Mouse (Mus musculus): ENCODE data around the gene Nol4l. TPM values are rescaled to one million over a fixed set of nuclear protein-coding genes. Genes with fewer than 3 reads are reported as not detected.

Gene Nol4l
- polyA plus RNA-seq, 1 experiment from 2014 or later, result 27.9 TPM

DNA sequence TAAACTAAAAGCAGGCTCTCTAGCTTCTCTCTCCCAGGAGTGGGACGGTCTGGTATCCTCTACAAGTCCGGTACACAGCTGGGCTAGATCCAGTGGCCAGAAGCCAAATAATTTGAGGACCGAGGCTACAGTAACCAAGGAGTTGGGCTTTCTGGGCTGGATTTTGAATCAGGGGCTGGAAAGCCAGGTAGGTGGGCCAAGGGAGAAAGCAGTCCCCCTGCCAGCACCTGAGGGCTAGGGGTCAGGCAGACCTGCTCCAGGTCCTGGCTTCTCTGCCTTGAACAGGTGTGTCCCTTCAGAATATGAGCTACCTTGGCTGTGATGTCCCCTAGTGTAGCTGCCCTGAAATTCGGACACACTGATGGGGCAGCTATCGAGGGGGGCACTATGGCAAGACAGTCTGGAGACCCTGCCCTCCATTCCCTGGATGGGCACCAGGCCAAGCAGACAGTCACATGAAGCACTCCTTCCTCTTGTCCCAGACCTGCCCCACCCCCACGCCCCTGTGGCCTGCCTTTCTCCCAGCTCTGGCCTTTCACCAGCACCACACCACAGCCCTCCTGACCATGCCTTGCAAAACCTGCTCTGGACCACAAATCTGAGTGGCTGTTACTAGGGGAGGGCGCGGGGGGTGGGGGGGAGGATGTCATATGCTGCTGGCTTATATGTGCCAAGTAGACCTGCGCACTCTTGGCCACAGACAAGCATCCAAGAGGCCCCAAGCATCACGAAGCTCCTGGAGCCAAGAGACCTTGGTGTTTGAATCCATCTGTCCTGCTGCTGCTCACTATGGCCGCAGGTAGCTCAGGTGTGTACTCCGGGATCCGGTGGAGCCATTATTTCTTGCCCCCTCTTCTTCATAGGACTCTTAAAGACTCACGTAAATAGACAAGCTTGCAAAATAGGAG, 17.1 kb downstream of the Nol4l start:
- Histone ChIP-seq H3K36me3 (ENCODE audit: control insufficient read depth, insufficient read depth, low read length) (no peaks in the 10 kb centered on the region), H3K4me1 (replicated peaks; ENCODE audit: control insufficient read depth, insufficient read depth, low read length) (peaks cover 12% of the 10 kb centered on the region), H3K9me3 (ENCODE audit: control insufficient read depth, low read length) (no peaks in the 10 kb centered on the region), H3K4me2 (ENCODE audit: low read length) (no peak overlapping the region), H3K27ac (ENCODE audit: low read depth) (no peak overlapping the region), H3K27me3 (replicated peaks; ENCODE audit: control insufficient read depth, insufficient read depth, low read length) (no peaks in the 10 kb centered on the region), H3K4me3 (ENCODE audit: low read depth, low read length) (no peak overlapping the region), H3K9ac (ENCODE audit: low read length) (no peak overlapping the region)
- DNase-seq (ENCODE audit: low spot score) (no peak), ATAC-seq (replicated peaks; ENCODE audit: low FRiP score, low TSS enrichment, low read depth) (no peak)
- WGBS, result 78% methylated on average over 14 of the region's 14 CpGs

GRCm38 (mm10) chr2:153511562-153511961, 18.2 kb downstream of the Nol4l start:
- no peak overlapping the region for H3K9ac ChIP-seq (ENCODE audit: low read length)
- ATAC-seq (replicated peaks; ENCODE audit: low FRiP score, low TSS enrichment, low read depth) (no peak), DNase-seq (ENCODE audit: low spot score) (no peak)

DNA sequence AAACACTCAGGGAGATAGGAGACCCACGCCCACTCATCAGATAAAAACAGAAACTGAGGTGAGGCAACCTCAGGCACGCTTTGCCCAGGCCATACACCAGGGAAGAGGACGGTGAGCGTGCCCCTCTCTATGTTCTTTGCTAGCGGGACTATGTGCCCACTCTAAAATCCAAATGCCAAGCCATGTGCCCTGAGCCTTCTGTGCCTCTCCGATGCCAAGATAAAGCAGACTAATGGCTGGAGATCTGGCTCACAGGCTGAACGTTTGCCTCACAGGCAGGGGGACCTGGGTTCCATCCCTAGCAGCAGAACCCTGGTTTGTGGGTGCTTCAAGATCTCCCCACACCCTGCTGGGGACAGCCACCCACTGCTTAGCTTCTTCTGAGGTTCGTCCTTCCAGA, 19.6 kb downstream of the Nol4l start:
- Histone ChIP-seq H3K9ac (ENCODE audit: low read length) (no peak overlapping the region), H3K4me1 (replicated peaks; ENCODE audit: control insufficient read depth, insufficient read depth, low read length) (peaks cover 12% of the 10 kb centered on the region), H3K4me3 (ENCODE audit: low read depth, low read length) (no peak overlapping the region), H3K4me2 (ENCODE audit: low read length) (no peak overlapping the region), H3K9me3 (ENCODE audit: control insufficient read depth, low read length) (no peaks in the 10 kb centered on the region), H3K27ac (ENCODE audit: low read depth) (no peak overlapping the region), H3K27me3 (replicated peaks; ENCODE audit: control insufficient read depth, insufficient read depth, low read length) (no peaks in the 10 kb centered on the region), H3K36me3 (ENCODE audit: control insufficient read depth, insufficient read depth, low read length) (no peaks in the 10 kb centered on the region)
- WGBS, result 85% methylated on average over 8 of the region's 8 CpGs
- ATAC-seq (replicated peaks; ENCODE audit: low FRiP score, low TSS enrichment, low read depth) (peak; percentile 4; the same call in 1 of the 2 replicates), DNase-seq (ENCODE audit: low spot score) (no peak)

More at GRCm38 (mm10) chr2:153511562-153511961, 18.2 kb downstream of the Nol4l start:
- H3K4me2 ChIP-seq (ENCODE audit: low read length), result no peak overlapping the region
- no peaks in the 10 kb centered on the region for H3K27me3 ChIP-seq (replicated peaks; ENCODE audit: control insufficient read depth, insufficient read depth, low read length)
- no peaks in the 10 kb centered on the region for H3K36me3 ChIP-seq (ENCODE audit: control insufficient read depth, insufficient read depth, low read length)
- H3K4me3 ChIP-seq (ENCODE audit: low read depth, low read length), result no peak overlapping the region
- WGBS, result 70% methylated on average over 6 of the region's 6 CpGs
- peaks cover 12% of the 10 kb centered on the region for H3K4me1 ChIP-seq (replicated peaks; ENCODE audit: control insufficient read depth, insufficient read depth, low read length)
- no peak overlapping the region for H3K27ac ChIP-seq (ENCODE audit: low read depth)
- no peaks in the 10 kb centered on the region for H3K9me3 ChIP-seq (ENCODE audit: control insufficient read depth, low read length)

DNA sequence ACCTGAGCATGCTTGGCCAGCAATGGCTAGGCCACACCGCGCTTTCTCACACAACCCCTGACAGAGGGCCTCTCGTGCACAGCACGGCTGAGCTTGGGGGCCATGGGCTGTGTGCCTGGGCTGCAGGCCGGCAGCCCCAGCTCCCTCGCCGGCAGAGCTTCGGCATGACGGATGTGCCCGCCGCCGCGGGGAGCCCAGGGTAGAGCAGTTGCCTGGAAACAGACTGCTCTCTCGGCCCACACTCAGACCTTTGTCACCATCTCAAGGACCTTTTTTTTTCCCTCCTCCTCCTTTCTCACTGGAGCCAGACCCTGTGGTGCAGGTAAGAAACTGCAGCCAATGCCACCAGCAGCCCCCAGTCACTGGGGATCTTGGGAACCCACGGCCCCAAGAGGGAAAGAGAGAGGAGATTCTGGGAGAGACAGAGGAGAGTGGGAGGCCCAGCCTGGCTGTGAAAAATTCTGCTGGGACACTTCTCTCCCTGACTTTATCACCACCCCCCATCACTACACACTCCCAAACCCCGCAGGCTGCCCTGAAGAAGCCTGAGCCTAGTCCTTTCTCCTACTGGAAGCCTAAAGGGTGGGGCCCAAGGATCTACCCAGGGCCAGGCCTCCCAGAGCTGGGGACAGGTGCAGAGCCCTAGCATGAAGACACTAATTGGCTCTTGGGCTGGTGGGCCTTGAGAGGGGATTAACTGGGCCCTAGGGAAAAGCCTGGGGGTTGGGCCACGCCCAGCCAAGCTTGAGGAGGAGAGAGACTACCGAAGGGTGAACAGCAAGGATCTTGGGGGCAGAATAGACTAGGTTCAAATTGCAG, 20.4 kb downstream of the Nol4l start:
- Histone ChIP-seq H3K4me3 (ENCODE audit: low read depth, low read length) (no peak overlapping the region), H3K4me2 (ENCODE audit: low read length) (peak overlapping the region; percentile 23), H3K9ac (ENCODE audit: low read length) (0 out of 2 replicates have a peak overlapping the region, but pooled peaks have one; percentile 16), H3K27ac (ENCODE audit: low read depth) (peak overlapping the region; percentile 65), H3K4me1 (replicated peaks; ENCODE audit: control insufficient read depth, insufficient read depth, low read length) (peaks cover 12% of the 10 kb centered on the region), H3K27me3 (replicated peaks; ENCODE audit: control insufficient read depth, insufficient read depth, low read length) (no peaks in the 10 kb centered on the region), H3K9me3 (ENCODE audit: control insufficient read depth, low read length) (no peaks in the 10 kb centered on the region), H3K36me3 (ENCODE audit: control insufficient read depth, insufficient read depth, low read length) (no peaks in the 10 kb centered on the region)
- ATAC-seq (replicated peaks; ENCODE audit: low FRiP score, low TSS enrichment, low read depth), result peak; percentile 45; the same call in 1 of the 2 replicates
- no peak for DNase-seq (ENCODE audit: low spot score)
- 10% methylated on average over 18 of the region's 18 CpGs for WGBS

- no peak overlapping the region for H3K9ac ChIP-seq (ENCODE audit: low read length)
- DNase-seq (ENCODE audit: low spot score) (no peak), ATAC-seq (replicated peaks; ENCODE audit: low FRiP score, low TSS enrichment, low read depth) (no peak)
- H3K27ac ChIP-seq (ENCODE audit: low read depth), result no peak overlapping the region
- H3K4me3 ChIP-seq (ENCODE audit: low read depth, low read length), result no peak overlapping the region
- no peaks in the 10 kb centered on the region for H3K36me3 ChIP-seq (ENCODE audit: control insufficient read depth, insufficient read depth, low read length)
- H3K4me2 ChIP-seq (ENCODE audit: low read length), result no peak overlapping the region
- no peaks in the 10 kb centered on the region for H3K9me3 ChIP-seq (ENCODE audit: control insufficient read depth, low read length)
- H3K4me1 ChIP-seq (replicated peaks; ENCODE audit: control insufficient read depth, insufficient read depth, low read length), result peaks cover 12% of the 10 kb centered on the region
- 76% methylated on average over 3 of the region's 3 CpGs for WGBS
- no peaks in the 10 kb centered on the region for H3K27me3 ChIP-seq (replicated peaks; ENCODE audit: control insufficient read depth, insufficient read depth, low read length)
These were observed 21.4 kb downstream of the Nol4l start for GRCm38 (mm10) chr2:153508405-153508804.

DNA sequence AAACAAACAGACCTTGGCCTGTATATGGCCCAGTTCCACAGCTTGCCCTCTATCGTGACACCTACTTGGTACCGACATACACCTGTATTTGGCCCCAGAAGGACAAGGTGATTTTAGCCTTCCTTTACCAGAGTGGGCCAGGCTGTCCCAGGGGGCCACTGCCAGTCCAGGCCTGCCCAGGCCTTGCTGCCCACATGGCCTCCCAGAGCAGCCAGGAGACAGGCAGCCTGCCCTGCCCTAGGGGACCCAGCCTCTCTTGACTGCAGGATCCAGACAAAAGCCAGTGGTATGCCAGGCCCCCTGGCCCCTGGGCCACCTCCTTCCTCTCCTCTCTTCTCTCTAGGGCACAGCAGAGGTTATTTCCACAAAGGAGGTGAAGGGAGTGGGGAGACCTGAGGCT, 21.8 kb downstream of the Nol4l start:
- DNase-seq (ENCODE audit: low spot score) (no peak), ATAC-seq (replicated peaks; ENCODE audit: low FRiP score, low TSS enrichment, low read depth) (no peak)
- H3K9ac ChIP-seq (ENCODE audit: low read length), result no peak overlapping the region
- no peaks in the 10 kb centered on the region for H3K27me3 ChIP-seq (replicated peaks; ENCODE audit: control insufficient read depth, insufficient read depth, low read length)
- H3K27ac ChIP-seq (ENCODE audit: low read depth), result no peak overlapping the region
- no peak overlapping the region for H3K4me3 ChIP-seq (ENCODE audit: low read depth, low read length)
- H3K9me3 ChIP-seq (ENCODE audit: control insufficient read depth, low read length), result no peaks in the 10 kb centered on the region
- no peak overlapping the region for H3K4me2 ChIP-seq (ENCODE audit: low read length)
- WGBS, result 88% methylated on average over 2 of the region's 2 CpGs
- H3K36me3 ChIP-seq (ENCODE audit: control insufficient read depth, insufficient read depth, low read length), result no peaks in the 10 kb centered on the region
- H3K4me1 ChIP-seq (replicated peaks; ENCODE audit: control insufficient read depth, insufficient read depth, low read length), result peaks cover 12% of the 10 kb centered on the region

DNA sequence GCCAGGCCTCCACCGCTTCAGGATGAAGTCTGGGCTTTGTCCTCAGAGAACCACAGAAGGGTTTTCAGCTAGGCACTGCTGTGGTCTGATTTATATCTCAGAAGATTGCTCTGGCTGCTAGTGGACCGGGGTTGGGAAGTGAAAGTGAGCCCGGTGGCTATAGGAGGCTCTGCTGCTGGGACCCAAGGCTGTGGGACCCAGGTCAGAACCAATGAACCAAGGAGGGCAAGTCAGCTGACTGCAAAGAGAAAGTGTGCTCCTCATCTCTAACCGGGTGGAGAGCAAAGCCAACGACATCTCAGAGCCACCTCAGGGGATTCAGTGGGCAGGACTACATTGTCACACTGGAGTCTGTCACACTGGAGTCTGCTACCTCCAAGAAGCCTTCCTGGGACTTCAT, 23.4 kb downstream of the Nol4l start:
- WGBS, result 75% methylated on average over 5 of the region's 5 CpGs
- Histone ChIP-seq H3K36me3 (ENCODE audit: control insufficient read depth, insufficient read depth, low read length) (no peaks in the 10 kb centered on the region), H3K27me3 (replicated peaks; ENCODE audit: control insufficient read depth, insufficient read depth, low read length) (no peaks in the 10 kb centered on the region), H3K4me3 (ENCODE audit: low read depth, low read length) (no peak overlapping the region), H3K4me2 (ENCODE audit: low read length) (no peak overlapping the region), H3K9ac (ENCODE audit: low read length) (no peak overlapping the region), H3K9me3 (ENCODE audit: control insufficient read depth, low read length) (no peaks in the 10 kb centered on the region), H3K4me1 (replicated peaks; ENCODE audit: control insufficient read depth, insufficient read depth, low read length) (peaks cover 9% of the 10 kb centered on the region), H3K27ac (ENCODE audit: low read depth) (no peak overlapping the region)
- ATAC-seq (replicated peaks; ENCODE audit: low FRiP score, low TSS enrichment, low read depth) (no peak), DNase-seq (ENCODE audit: low spot score) (no peak)

- H3K4me3 ChIP-seq (ENCODE audit: low read depth, low read length), result no peak overlapping the region
- H3K27ac ChIP-seq (ENCODE audit: low read depth), result no peak overlapping the region
- H3K27me3 ChIP-seq (replicated peaks; ENCODE audit: control insufficient read depth, insufficient read depth, low read length), result no peaks in the 10 kb centered on the region
- H3K9me3 ChIP-seq (ENCODE audit: control insufficient read depth, low read length), result no peaks in the 10 kb centered on the region
- H3K36me3 ChIP-seq (ENCODE audit: control insufficient read depth, insufficient read depth, low read length), result no peaks in the 10 kb centered on the region
- no peak overlapping the region for H3K9ac ChIP-seq (ENCODE audit: low read length)
- WGBS, result 69% methylated on average over 4 of the region's 4 CpGs
- peaks cover 8% of the 10 kb centered on the region for H3K4me1 ChIP-seq (replicated peaks; ENCODE audit: control insufficient read depth, insufficient read depth, low read length)
- no peak overlapping the region for H3K4me2 ChIP-seq (ENCODE audit: low read length)
- no peak for DNase-seq (ENCODE audit: low spot score)
- no peak for ATAC-seq (replicated peaks; ENCODE audit: low FRiP score, low TSS enrichment, low read depth)
These were observed 30.6 kb downstream of the Nol4l start for GRCm38 (mm10) chr2:153499154-153499553.

All from intestine, embryonic 14.5 days (tissue).